27 mouse cellular contexts compared by ENCODE assay signal in genomic region chr11:47128331-47128730, GRCm38 (mm10).
"Had no signal": no experiment of that assay in that cellular context is flagged by ENCODE, and none has a peak within 500 bp of the region (broad histone marks: within the 10 kb centered on the region; RNA-seq: fewer than 3 reads in every experiment).

No protein-coding gene starts in this region.

- H3K4me3 ChIP-seq: layer of hippocampus, adult 2 months; left cerebral cortex, adult 2 months; limb, embryonic 10.5 days; limb, embryonic 13.5 days; liver, embryonic 12.5 days; liver, embryonic 15.5 days; lung, embryonic 15.5 days; megakaryocyte, embryonic 14.5 days; midbrain, embryonic 10.5 days; midbrain, embryonic 13.5 days; neural tube, embryonic 12.5 days; neural tube, embryonic 15.5 days had no signal

- H3K4me1 ChIP-seq: limb, embryonic 13.5 days; liver, embryonic 12.5 days; liver, embryonic 15.5 days; lung, embryonic 15.5 days; megakaryocyte, embryonic 14.5 days; neural tube, embryonic 12.5 days had no signal

- ATAC-seq: liver, embryonic 12.5 days; midbrain, embryonic 13.5 days had no signal

- DNase-seq: kidney, postnatal 25 days; layer of hippocampus, adult 9-11 months; layer of hippocampus, postnatal 36 days; liver; lung, adult 18-20 months; lung, postnatal 10 days; lung, postnatal 36 days; right cerebral cortex, adult 18-20 months; right cerebral cortex, postnatal 14 days; right cerebral cortex, postnatal 4 days; thymus, adult 2 months; thymus, postnatal 14 days; thymus, postnatal 4 days had no signal

- H3K9me3 ChIP-seq: limb, embryonic 10.5 days; limb, embryonic 13.5 days; liver, embryonic 12.5 days; liver, embryonic 15.5 days; lung, embryonic 15.5 days; megakaryocyte, embryonic 14.5 days; midbrain, embryonic 10.5 days; midbrain, embryonic 13.5 days; neural tube, embryonic 12.5 days; neural tube, embryonic 15.5 days had no signal

- H3K9ac ChIP-seq: limb, embryonic 13.5 days; liver, embryonic 12.5 days; liver, embryonic 15.5 days; lung, embryonic 15.5 days; midbrain, embryonic 13.5 days; neural tube, embryonic 12.5 days; neural tube, embryonic 15.5 days had no signal

- H3K27me3 ChIP-seq: limb, embryonic 13.5 days; liver, embryonic 12.5 days; liver, embryonic 15.5 days; lung, embryonic 15.5 days; megakaryocyte, embryonic 14.5 days; midbrain, embryonic 13.5 days; neural tube, embryonic 12.5 days; neural tube, embryonic 15.5 days had no signal

- H3K4me2 ChIP-seq: limb, embryonic 13.5 days; liver, embryonic 12.5 days; liver, embryonic 15.5 days; lung, embryonic 15.5 days; midbrain, embryonic 13.5 days; neural tube, embryonic 12.5 days; neural tube, embryonic 15.5 days had no signal

- H3K27ac ChIP-seq: kidney, postnatal 0 days; layer of hippocampus, adult 2 months; left cerebral cortex, adult 2 months; limb, embryonic 10.5 days; limb, embryonic 13.5 days; liver, embryonic 12.5 days; liver, embryonic 15.5 days; lung, embryonic 15.5 days; midbrain, embryonic 10.5 days; midbrain, embryonic 13.5 days; neural tube, embryonic 12.5 days; neural tube, embryonic 15.5 days; stomach, postnatal 0 days had no signal

- H3K36me3 ChIP-seq: limb, embryonic 10.5 days; limb, embryonic 13.5 days; liver, embryonic 12.5 days; liver, embryonic 15.5 days; lung, embryonic 15.5 days; midbrain, embryonic 10.5 days; midbrain, embryonic 13.5 days; neural tube, embryonic 12.5 days; neural tube, embryonic 15.5 days had no signal
